Mouse (Mus musculus) brain, embryonic 14.5 days (tissue): ENCODE data around the gene Sgsm1.

Experiments
- CTCF ChIP-seq: fragments of 200-500 bp; IDR thresholded peaks from 2 replicates; pipeline ENCODE4 v1.5.1; 2012; ENCODE audit warnings: inconsistent platforms, mild to moderate bottlenecking, moderate library complexity, borderline replicate concordance; ENCODE audit not compliant: insufficient read depth, insufficient read length; ENCODE audit errors: extremely low read depth
- POLR2A ChIP-seq: fragments of 200-500 bp; IDR thresholded peaks from 2 replicates; pipeline ENCODE4 v1.6.1; 2012; ENCODE audit warnings: mild to moderate bottlenecking, inconsistent platforms, borderline replicate concordance; ENCODE audit not compliant: poor library complexity, insufficient read depth, insufficient read length, severe bottlenecking; ENCODE audit errors: extremely low read depth

DNA sequence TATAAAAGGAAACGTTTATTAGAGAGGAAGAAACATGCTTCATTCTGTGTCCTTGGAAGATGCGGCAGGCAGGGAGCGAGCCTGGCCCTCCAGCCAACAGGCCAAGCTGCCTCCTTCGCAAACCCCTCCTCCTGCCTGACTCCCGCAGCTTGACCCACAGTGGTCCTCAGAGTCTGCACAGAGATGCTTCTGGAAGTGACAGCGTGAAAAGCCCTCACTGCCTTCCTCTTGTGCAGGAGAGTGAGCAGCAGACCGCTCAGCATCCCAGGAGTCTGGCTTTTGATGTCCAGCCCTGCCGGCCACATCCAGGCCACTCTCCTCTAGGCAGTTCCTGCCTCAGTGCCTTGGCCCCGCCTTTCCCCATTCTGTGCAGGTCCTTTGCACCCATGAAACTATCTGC, 11.2 kb downstream of the Sgsm1 start:
- TF ChIP-seq POLR2A (no peak), CTCF (no peak)
